Mouse (Mus musculus) lung, postnatal 0 days (tissue): ENCODE data around the gene Pdzrn3. TPM values are rescaled to one million over a fixed set of nuclear protein-coding genes. Genes with fewer than 3 reads are reported as not detected.

Source experiments
- ATAC-seq: fragments of 200-750 bp; cut with Nextera tagmentation; 2 replicates; pipeline ENCODE4 v1.8.0; 2017; ENCODE audit warnings: moderate library complexity
- DNase-seq: peaks from one replicate; pipeline ENCODE4 v3.0.0-alpha.2; 2016; ENCODE audit warnings: low spot score
- H3K27ac ChIP-seq: fragments of 300-500 bp; sonication (generic); 2 replicates; pipeline ENCODE4 v1.5.1; 2014; ENCODE audit warnings: antibody characterized with exemption, mild to moderate bottlenecking, low read length, mixed read lengths
- H3K27me3 ChIP-seq: fragments of 300-500 bp; sonication (generic); replicated peaks from 2 replicates; pipeline ENCODE4 v1.6.1; 2014; ENCODE audit warnings: low read length, mixed read lengths; ENCODE audit not compliant: insufficient read depth
- H3K36me3 ChIP-seq: fragments of 300-500 bp; sonication (generic); 2 replicates; pipeline ENCODE4 v1.6.1; 2014; ENCODE audit warnings: low read length, mixed read lengths; ENCODE audit not compliant: insufficient read depth
- H3K4me1 ChIP-seq: fragments of 300-500 bp; sonication (generic); 2 replicates; pipeline ENCODE4 v1.6.1; 2014; ENCODE audit warnings: antibody characterized with exemption, low read depth, low read length, mixed read lengths; ENCODE audit not compliant: insufficient read depth
- H3K4me2 ChIP-seq: fragments of 300-500 bp; sonication (generic); replicated peaks from 2 replicates; pipeline ENCODE4 v1.6.1; 2014; ENCODE audit warnings: low read depth, mild to moderate bottlenecking, low read length, moderate library complexity, mixed read lengths
- H3K4me3 ChIP-seq: fragments of 300-500 bp; sonication (generic); 2 replicates; pipeline ENCODE4 v1.5.1; 2014; ENCODE audit warnings: low read depth, low read length
- H3K9ac ChIP-seq: fragments of 300-500 bp; sonication (generic); replicated peaks from 2 replicates; pipeline ENCODE4 v1.6.1; 2014; ENCODE audit warnings: low read depth, mild to moderate bottlenecking
- H3K9me3 ChIP-seq: fragments of 300-500 bp; sonication (generic); 2 replicates; pipeline ENCODE4 v1.6.1; 2016; ENCODE audit warnings: low read length, mixed read lengths
- CTCF ChIP-seq: IDR thresholded peaks from 2 replicates; pipeline ENCODE4 v1.5.1; 2016; ENCODE audit warnings: antibody characterized with exemption, mild to moderate bottlenecking
- EP300 ChIP-seq: IDR thresholded peaks from 2 replicates; pipeline ENCODE4 v1.6.1; 2016; ENCODE audit warnings: antibody characterized with exemption, mild to moderate bottlenecking, control low read depth
- WGBS: fragments of 180-500 bp; shearing (Covaris S2); extraction: QIAGEN DNeasy Blood & Tissue Kit; methylation state at CpG from one replicate; pipeline ENCODE4 v1.1.7; 2014; 5-methylcytosine and 5-hydroxymethylcytosine counted together
- polyA plus RNA-seq: library from polyadenylated mRNA; unstranded; fragments of >200 nt; fragmentation: Nextera tagmentation; extraction: Ambion mirVana; gene quantifications from 2 replicates; pipeline ENCODE4 v1.2.1, GENCODE M21; 2015

Gene Pdzrn3
- polyA plus RNA-seq, 1 experiment from 2014 or later = 7.4 TPM

DNA sequence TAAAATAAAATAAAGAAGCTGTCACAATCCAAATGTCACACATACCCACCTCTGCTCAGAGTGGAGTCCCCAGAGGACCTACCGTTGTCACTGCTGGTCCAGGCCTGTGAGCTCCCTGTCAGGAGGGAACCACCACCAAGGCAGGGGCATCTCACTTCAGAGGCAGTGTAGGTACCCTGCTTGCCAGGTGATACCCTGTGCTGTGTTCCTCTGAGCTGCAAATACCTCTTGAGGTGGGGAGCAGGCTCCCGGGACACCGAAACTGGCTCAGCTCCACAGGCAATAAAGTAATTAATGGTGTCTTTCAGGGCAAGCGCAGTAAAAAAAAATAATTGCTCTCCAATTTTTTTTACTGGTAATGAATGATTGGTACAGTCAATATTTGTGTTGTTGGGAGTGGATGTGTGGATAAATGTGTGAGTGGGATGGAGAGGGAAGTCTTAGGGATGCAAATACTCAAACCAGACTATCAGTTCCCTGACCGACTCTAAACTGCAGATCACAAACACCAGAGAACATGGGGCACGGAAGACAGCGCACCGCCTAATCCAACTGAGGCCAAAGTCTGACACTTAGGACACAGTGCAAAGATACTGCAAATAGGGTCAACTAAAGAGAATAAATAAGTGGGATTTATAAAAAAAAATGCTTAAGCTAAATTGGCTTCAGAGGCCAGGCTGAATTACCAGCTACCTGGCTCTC is 162.8 kb downstream of the Pdzrn3 start:
- DNase-seq = no peak
- Histone ChIP-seq H3K9me3 (no peaks in the 10 kb centered on the region), H3K4me1 (peaks cover 11% of the 10 kb centered on the region), H3K4me3 (no peak overlapping the region), H3K27ac (no peak overlapping the region), H3K4me2 (0 out of 2 replicates have a peak overlapping the region, but pooled peaks have one; percentile 6), H3K9ac (no peak overlapping the region), H3K27me3 (no peaks in the 10 kb centered on the region), H3K36me3 (no peaks in the 10 kb centered on the region)
- no peak; the same call in 1 of the 2 replicates for ATAC-seq
- whole genome bisulfite sequencing = 67% methylated on average over 8 of the region's 8 CpGs
- TF ChIP-seq CTCF = no peak
- no peak for TF ChIP-seq EP300

DNA sequence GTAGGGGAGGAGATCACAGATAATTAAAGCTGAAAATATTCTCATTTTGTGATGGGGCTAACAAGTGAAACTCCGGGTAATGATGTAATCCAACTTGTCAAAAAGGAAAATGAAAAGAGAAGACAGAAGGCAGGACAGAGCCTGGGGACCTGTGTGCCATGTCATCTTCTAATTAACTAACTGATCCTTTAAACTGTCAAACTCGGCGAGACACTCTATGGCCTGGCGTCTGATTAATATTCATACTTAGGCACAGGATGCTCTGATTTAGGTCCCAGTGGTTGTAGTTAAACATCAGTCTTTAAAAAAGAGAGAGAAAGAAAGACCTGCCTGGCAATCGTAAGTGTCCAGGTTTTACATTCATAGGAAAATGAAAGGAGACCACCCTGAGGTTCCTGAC is 164.6 kb downstream of the Pdzrn3 start:
- Histone ChIP-seq H3K27ac (no peak overlapping the region), H3K27me3 (no peaks in the 10 kb centered on the region), H3K9me3 (no peaks in the 10 kb centered on the region), H3K4me3 (no peak overlapping the region), H3K4me1 (peaks cover under 1% of the 10 kb centered on the region; the same call in 1 of the 2 replicates), H3K36me3 (no peaks in the 10 kb centered on the region), H3K9ac (no peak overlapping the region), H3K4me2 (no peak overlapping the region)
- no peak for TF ChIP-seq EP300
- no peak for TF ChIP-seq CTCF
- no peak for DNase-seq
- no peak for ATAC-seq
- 86% methylated on average over 5 of the region's 5 CpGs for whole genome bisulfite sequencing

DNA sequence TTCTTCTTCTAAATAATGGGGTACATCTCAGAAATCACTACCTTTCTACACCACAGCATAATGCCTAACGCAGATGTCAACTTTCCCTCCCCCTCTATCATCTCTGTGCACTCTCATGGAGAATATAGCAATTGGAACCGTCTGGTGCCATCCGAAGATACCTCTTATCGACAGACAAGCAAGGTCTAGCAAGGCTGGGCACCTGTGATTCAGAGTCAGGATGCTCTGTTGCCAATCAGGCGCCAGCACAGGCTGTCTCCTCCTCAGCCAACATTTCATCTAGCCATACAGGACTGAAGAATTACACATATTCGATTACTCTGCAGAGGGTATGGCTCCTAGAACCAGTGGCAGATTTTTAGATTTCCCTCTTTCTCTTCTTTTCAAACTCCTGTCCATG is 165.6 kb downstream of the Pdzrn3 start:
- no peaks in the 10 kb centered on the region for H3K27me3 ChIP-seq
- H3K4me1 ChIP-seq = no peaks in the 10 kb centered on the region
- H3K27ac ChIP-seq = no peak overlapping the region
- no peak overlapping the region for H3K9ac ChIP-seq
- ATAC-seq (no peak), DNase-seq (no peak)
- no peak overlapping the region for H3K4me3 ChIP-seq
- TF ChIP-seq CTCF (no peak), EP300 (no peak)
- 93% methylated on average over 6 of the region's 6 CpGs for WGBS
- H3K9me3 ChIP-seq = no peaks in the 10 kb centered on the region
- no peak overlapping the region for H3K4me2 ChIP-seq
- no peaks in the 10 kb centered on the region for H3K36me3 ChIP-seq

DNA sequence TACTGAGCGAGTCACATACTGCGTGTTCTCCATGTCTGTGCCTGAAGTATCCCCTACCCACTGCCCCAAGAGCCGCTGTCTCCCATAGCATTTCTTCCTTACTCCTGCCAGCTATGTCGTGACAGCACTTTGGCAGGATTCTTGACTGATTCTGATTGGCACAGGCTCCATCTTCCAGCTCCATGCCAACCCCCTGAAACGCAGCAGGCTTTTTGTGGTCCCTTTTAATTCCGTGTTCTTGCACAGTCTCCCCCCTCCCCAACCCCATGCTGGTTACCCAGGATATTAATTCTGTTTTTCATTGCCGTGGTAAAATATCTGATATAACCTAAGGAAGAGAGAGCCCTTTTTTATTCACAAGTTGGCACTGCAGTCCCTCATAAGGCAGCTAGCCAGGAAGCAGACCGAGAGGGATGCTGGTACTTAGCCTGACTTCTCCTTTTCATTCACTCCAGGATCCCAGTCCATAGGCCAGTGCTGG is 166.3 kb downstream of the Pdzrn3 start:
- Histone ChIP-seq H3K9ac (no peak overlapping the region), H3K27ac (no peak overlapping the region), H3K27me3 (no peaks in the 10 kb centered on the region), H3K4me3 (no peak overlapping the region), H3K4me2 (no peak overlapping the region), H3K36me3 (no peaks in the 10 kb centered on the region), H3K4me1 (no peaks in the 10 kb centered on the region), H3K9me3 (no peaks in the 10 kb centered on the region)
- WGBS = 83% methylated on average over 8 of the region's 8 CpGs
- no peak for DNase-seq
- no peak for TF ChIP-seq CTCF
- no peak for TF ChIP-seq EP300
- no peak for ATAC-seq

DNA sequence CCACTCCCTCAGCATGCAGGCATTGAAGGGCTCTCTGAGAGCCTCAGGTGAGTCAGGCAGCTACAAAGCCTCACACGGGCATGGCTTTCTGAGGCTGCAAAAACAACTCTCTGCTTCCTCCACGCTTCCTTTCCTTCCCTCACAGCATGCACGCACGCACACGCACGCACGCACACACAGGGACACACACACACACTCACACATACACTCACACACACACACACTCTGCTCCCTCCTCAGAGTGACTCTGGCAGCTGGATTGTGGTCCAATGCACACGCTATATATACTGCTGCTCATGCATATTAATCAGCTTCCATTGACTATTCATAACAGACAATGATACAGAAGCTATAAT is 178.8 kb downstream of the Pdzrn3 start:
- Histone ChIP-seq H3K9ac (no peak overlapping the region), H3K27me3 (no peaks in the 10 kb centered on the region), H3K4me1 (no peaks in the 10 kb centered on the region), H3K36me3 (no peaks in the 10 kb centered on the region), H3K4me2 (peak overlapping the region; percentile 29), H3K27ac (no peak overlapping the region), H3K9me3 (no peaks in the 10 kb centered on the region), H3K4me3 (no peak overlapping the region)
- no peak for TF ChIP-seq EP300
- no peak for TF ChIP-seq CTCF
- DNase-seq (peak; percentile 56), ATAC-seq (peak; percentile 64)
- WGBS = 14% methylated on average over 8 of the region's 8 CpGs

DNA sequence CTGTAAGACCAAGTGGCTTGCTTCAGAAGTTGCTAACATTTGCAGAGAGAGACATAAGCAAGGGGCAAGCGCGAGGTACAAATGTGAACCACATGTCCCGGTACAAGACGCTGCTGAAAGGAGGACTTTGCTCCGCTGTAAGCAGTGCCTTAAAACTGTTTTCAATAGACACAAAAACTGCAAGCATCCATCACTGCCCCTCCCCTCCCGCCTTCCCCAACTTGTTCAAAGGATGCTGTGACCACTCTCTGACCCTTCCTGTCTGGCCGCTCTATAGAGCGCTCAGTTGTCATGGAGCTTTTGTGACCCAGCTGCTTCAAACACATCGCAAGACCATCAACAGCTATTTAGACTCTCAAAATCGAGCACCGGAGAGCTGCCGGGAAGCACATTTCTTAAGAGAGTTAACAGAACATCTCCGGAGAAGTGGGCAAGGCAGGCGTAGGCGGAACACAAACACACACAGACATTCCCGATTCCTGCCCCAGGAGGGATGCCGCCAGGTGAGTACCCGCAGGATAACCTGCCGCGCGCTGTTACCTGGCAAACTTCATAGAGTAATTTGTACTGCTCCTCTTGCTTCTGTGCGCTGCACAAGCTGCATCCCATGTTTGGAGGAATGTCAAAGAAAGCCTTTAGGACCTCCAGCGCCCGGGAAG is 179.3 kb downstream of the Pdzrn3 start:
- Histone ChIP-seq H3K4me2 (peak overlapping the region; percentile 29), H3K4me1 (no peaks in the 10 kb centered on the region), H3K9me3 (no peaks in the 10 kb centered on the region), H3K27me3 (no peaks in the 10 kb centered on the region), H3K9ac (no peak overlapping the region), H3K36me3 (no peaks in the 10 kb centered on the region), H3K4me3 (no peak overlapping the region), H3K27ac (no peak overlapping the region)
- ATAC-seq (peak; percentile 37), DNase-seq (peak; percentile 31)
- 13% methylated on average over 24 of the region's 24 CpGs for WGBS
- TF ChIP-seq CTCF = no peak
- no peak for TF ChIP-seq EP300
